Mouse (Mus musculus) liver, embryonic 11.5 days (tissue): ENCODE results near the gene Ust. TPM values are rescaled to one million over a fixed set of nuclear protein-coding genes. Genes with fewer than 3 reads are reported as not detected.

Experiments used
- ATAC-seq: fragments of 200-750 bp; cut with Nextera tagmentation; replicated peaks from 2 replicates; pipeline ENCODE4 v1.8.0; 2017; ENCODE audit warnings: moderate number of reproducible peaks, mild to moderate bottlenecking, moderate TSS enrichment, moderate library complexity; ENCODE audit not compliant: low FRiP score
- DNase-seq: peaks from one replicate; pipeline ENCODE4 v3.0.0-alpha.2; 2017; ENCODE audit warnings: low spot score
- H3K27ac ChIP-seq: fragments of 300-500 bp; sonication (generic); 2 replicates; pipeline ENCODE4 v1.5.1; 2014; ENCODE audit warnings: mild to moderate bottlenecking, low read depth, low read length, control low read depth
- H3K27me3 ChIP-seq: fragments of 300-500 bp; sonication (generic); replicated peaks from 2 replicates; pipeline ENCODE4 v1.6.1; 2014; ENCODE audit warnings: low read length, mixed read lengths; ENCODE audit not compliant: control insufficient read depth, insufficient read depth
- H3K36me3 ChIP-seq: fragments of 300-500 bp; sonication (generic); 2 replicates; pipeline ENCODE4 v1.6.1; 2014; ENCODE audit warnings: mild to moderate bottlenecking, low read length, moderate library complexity, mixed read lengths; ENCODE audit not compliant: control insufficient read depth, insufficient read depth
- H3K4me1 ChIP-seq: fragments of 300-500 bp; sonication (generic); replicated peaks from 2 replicates; pipeline ENCODE4 v1.6.1; 2014; ENCODE audit warnings: low read length, mixed read lengths; ENCODE audit not compliant: control insufficient read depth, insufficient read depth
- H3K4me2 ChIP-seq: fragments of 300-500 bp; sonication (generic); 2 replicates; pipeline ENCODE4 v1.6.1; 2014; ENCODE audit warnings: mild to moderate bottlenecking, control low read depth, moderate library complexity
- H3K4me3 ChIP-seq: fragments of 300-500 bp; sonication (generic); 2 replicates; pipeline ENCODE4 v1.5.1; 2014; ENCODE audit warnings: low read depth, low read length, control low read depth
- H3K9ac ChIP-seq: fragments of 300-500 bp; sonication (generic); 2 replicates; pipeline ENCODE4 v1.6.1; 2014; ENCODE audit warnings: low read depth, low read length, control low read depth
- H3K9me3 ChIP-seq: fragments of 300-500 bp; sonication (generic); 2 replicates; pipeline ENCODE4 v1.6.1; 2016; ENCODE audit warnings: low read length, inconsistent platforms, mixed read lengths; ENCODE audit not compliant: control insufficient read depth
- WGBS: fragments of 180-500 bp; shearing (Covaris S2); extraction: QIAGEN DNeasy Blood & Tissue Kit; methylation state at CpG from one replicate; pipeline ENCODE4 v1.1.7; 2014; 5-methylcytosine and 5-hydroxymethylcytosine counted together
- polyA plus RNA-seq: library from polyadenylated mRNA; unstranded; fragments of >200 nt; fragmentation: Nextera tagmentation; extraction: Ambion mirVana; gene quantifications from 2 replicates; pipeline ENCODE4 v1.2.1, GENCODE M21; 2014

The Ust gene
- polyA plus RNA-seq, 1 experiment from 2014 or later = 3.1 TPM

- Histone ChIP-seq H3K4me2 (no peak overlapping the region), H3K9me3 (no peaks in the 10 kb centered on the region), H3K27ac (no peak overlapping the region), H3K27me3 (no peaks in the 10 kb centered on the region), H3K36me3 (no peaks in the 10 kb centered on the region), H3K4me1 (no peaks in the 10 kb centered on the region), H3K4me3 (no peak overlapping the region), H3K9ac (no peak overlapping the region)
- WGBS = 50% methylated on average over 1 of the region's 1 CpGs
- DNase-seq (no peak), ATAC-seq (no peak)
These were observed 152.8 kb downstream of the Ust start for GRCm38 (mm10) chr10:8365816-8366215.

GRCm38 (mm10) chr10:8364182-8364581 lies 154.4 kb downstream of the Ust start:
- H3K9ac ChIP-seq = no peak overlapping the region
- no peak overlapping the region for H3K4me2 ChIP-seq
- DNase-seq = no peak
- 66% methylated on average over 3 of the region's 3 CpGs for WGBS
- no peaks in the 10 kb centered on the region for H3K36me3 ChIP-seq
- no peak for ATAC-seq
- no peaks in the 10 kb centered on the region for H3K4me1 ChIP-seq
- no peak overlapping the region for H3K4me3 ChIP-seq
- H3K27me3 ChIP-seq = no peaks in the 10 kb centered on the region
- H3K9me3 ChIP-seq = no peaks in the 10 kb centered on the region
- H3K27ac ChIP-seq = no peak overlapping the region

GRCm38 (mm10) chr10:8363281-8363680 lies 155.3 kb downstream of the Ust start:
- Histone ChIP-seq H3K36me3 (no peaks in the 10 kb centered on the region), H3K27ac (no peak overlapping the region), H3K9me3 (no peaks in the 10 kb centered on the region), H3K4me2 (no peak overlapping the region), H3K9ac (no peak overlapping the region), H3K4me1 (no peaks in the 10 kb centered on the region), H3K4me3 (no peak overlapping the region), H3K27me3 (no peaks in the 10 kb centered on the region)
- DNase-seq = no peak
- WGBS = 65% methylated on average over 8 of the region's 8 CpGs
- no peak for ATAC-seq

GRCm38 (mm10) chr10:8358286-8359045 lies 160.2 kb downstream of the Ust start:
- Histone ChIP-seq H3K36me3 (no peaks in the 10 kb centered on the region), H3K27me3 (no peaks in the 10 kb centered on the region), H3K4me1 (no peaks in the 10 kb centered on the region), H3K4me2 (no peak overlapping the region), H3K4me3 (no peak overlapping the region), H3K27ac (no peak overlapping the region), H3K9me3 (no peaks in the 10 kb centered on the region), H3K9ac (no peak overlapping the region)
- 57% methylated on average over 14 of the region's 15 CpGs for WGBS
- ATAC-seq (no peak), DNase-seq (no peak)

- Histone ChIP-seq H3K27me3 (no peaks in the 10 kb centered on the region), H3K4me1 (no peaks in the 10 kb centered on the region), H3K4me3 (no peak overlapping the region), H3K9me3 (no peaks in the 10 kb centered on the region), H3K9ac (no peak overlapping the region), H3K27ac (no peak overlapping the region), H3K4me2 (no peak overlapping the region), H3K36me3 (no peaks in the 10 kb centered on the region)
- no peak for DNase-seq
- WGBS = 55% methylated on average over 4 of the region's 4 CpGs
- ATAC-seq = no peak
These were observed 165.1 kb downstream of the Ust start for GRCm38 (mm10) chr10:8353534-8353933.

GRCm38 (mm10) chr10:8350626-8351025 lies 168.0 kb downstream of the Ust start:
- Histone ChIP-seq H3K27me3 (no peaks in the 10 kb centered on the region), H3K27ac (no peak overlapping the region), H3K4me1 (no peaks in the 10 kb centered on the region), H3K9ac (no peak overlapping the region), H3K36me3 (no peaks in the 10 kb centered on the region), H3K9me3 (no peaks in the 10 kb centered on the region), H3K4me2 (no peak overlapping the region), H3K4me3 (no peak overlapping the region)
- WGBS = 89% methylated on average over 7 of the region's 7 CpGs
- ATAC-seq = no peak
- DNase-seq = no peak

GRCm38 (mm10) chr10:8347497-8347896 lies 171.1 kb downstream of the Ust start:
- DNase-seq (no peak), ATAC-seq (no peak)
- Histone ChIP-seq H3K36me3 (no peaks in the 10 kb centered on the region), H3K4me1 (no peaks in the 10 kb centered on the region), H3K27ac (no peak overlapping the region), H3K9me3 (no peaks in the 10 kb centered on the region), H3K4me2 (no peak overlapping the region), H3K27me3 (no peaks in the 10 kb centered on the region), H3K9ac (no peak overlapping the region), H3K4me3 (no peak overlapping the region)
- WGBS = 60% methylated on average over 5 of the region's 5 CpGs

- Histone ChIP-seq H3K27me3 (no peaks in the 10 kb centered on the region), H3K36me3 (no peaks in the 10 kb centered on the region), H3K4me3 (no peak overlapping the region), H3K27ac (no peak overlapping the region), H3K9ac (no peak overlapping the region), H3K9me3 (no peaks in the 10 kb centered on the region), H3K4me1 (no peaks in the 10 kb centered on the region), H3K4me2 (no peak overlapping the region)
- WGBS = 55% methylated on average over 2 of the region's 2 CpGs
- ATAC-seq (no peak), DNase-seq (no peak)
These were observed 176.1 kb downstream of the Ust start for GRCm38 (mm10) chr10:8342556-8342955.

- Histone ChIP-seq H3K27ac (no peak overlapping the region), H3K4me3 (no peak overlapping the region), H3K4me1 (no peaks in the 10 kb centered on the region), H3K9me3 (no peaks in the 10 kb centered on the region), H3K9ac (no peak overlapping the region), H3K4me2 (no peak overlapping the region), H3K36me3 (no peaks in the 10 kb centered on the region), H3K27me3 (no peaks in the 10 kb centered on the region)
- no peak for ATAC-seq
- WGBS = 74% methylated on average over 12 of the region's 12 CpGs
- no peak for DNase-seq
These were observed 178.8 kb downstream of the Ust start for GRCm38 (mm10) chr10:8339645-8340428.
